Mouse (Mus musculus): ENCODE results near the gene Tomm22.
"Not testable (repeated sequence)": the region's sequence is repeated elsewhere in the genome, so short reads cannot be mapped to it uniquely, and the experiment has no call there.

Gene Tomm22

DNA sequence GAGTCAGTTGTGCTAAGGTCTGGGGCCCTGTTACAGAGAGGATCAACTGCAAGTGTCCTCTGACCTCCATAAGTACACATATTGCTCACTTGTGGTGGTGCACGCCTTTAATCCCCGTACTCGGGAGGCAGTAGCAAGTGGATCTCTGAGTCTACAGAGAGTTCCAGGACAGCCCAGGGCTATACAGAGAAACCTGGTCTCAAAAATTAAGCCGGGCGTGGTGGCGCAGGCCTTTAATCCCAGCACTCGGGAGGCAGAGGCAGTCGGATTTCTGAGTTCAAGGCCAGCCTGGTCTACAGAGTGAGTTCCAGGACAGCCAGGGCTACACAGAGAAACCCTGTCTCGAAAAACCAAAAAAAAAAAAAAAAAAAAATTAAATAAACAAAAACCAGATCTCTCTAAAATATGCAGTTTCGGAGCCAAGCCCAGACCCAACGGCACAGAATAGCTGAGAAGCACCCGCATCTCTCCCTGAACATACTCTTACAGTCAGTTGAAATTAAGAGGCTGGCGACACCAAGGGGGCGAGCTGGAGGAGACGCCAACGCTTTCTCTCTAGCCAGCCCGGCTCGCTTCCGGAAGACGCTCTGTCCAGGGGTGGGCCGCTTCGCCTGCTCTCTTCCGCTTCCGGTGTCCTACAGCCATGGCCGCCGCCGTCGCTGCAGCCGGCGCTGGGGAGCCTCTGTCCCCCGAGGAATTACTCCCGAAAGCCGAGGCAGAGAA, at the start of gene Tomm22:
Gene Tomm22 (plus strand): TSS at position 613 of the 723 bp plus-strand sequence.
- DNase-seq (ENCODE audit: low spot score in 2 of 2), result peak; percentile 71 to 86

DNA sequence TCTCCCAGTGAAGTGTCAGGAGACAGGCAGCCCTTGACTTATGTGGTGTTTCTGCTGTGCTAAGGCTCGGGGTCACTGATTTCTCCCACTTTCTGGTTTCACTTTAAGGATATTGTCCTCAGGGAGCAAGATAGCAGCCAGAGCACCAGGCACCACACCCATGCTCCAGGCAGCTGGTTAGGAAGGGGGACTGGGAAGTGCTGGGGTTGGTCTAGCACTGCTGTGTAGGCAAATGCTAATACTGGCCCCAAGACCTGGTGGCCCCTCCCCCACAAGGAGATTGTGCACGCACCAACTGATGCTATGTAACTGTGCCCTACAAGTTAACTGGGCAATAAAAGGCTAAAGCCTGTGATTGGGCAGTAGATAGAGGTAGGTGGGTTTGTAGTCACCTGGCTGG, 40.2 kb upstream of the Tomm22 start:
- DNase-seq (ENCODE audit: low spot score in 2 of 2), result no peak

DNA sequence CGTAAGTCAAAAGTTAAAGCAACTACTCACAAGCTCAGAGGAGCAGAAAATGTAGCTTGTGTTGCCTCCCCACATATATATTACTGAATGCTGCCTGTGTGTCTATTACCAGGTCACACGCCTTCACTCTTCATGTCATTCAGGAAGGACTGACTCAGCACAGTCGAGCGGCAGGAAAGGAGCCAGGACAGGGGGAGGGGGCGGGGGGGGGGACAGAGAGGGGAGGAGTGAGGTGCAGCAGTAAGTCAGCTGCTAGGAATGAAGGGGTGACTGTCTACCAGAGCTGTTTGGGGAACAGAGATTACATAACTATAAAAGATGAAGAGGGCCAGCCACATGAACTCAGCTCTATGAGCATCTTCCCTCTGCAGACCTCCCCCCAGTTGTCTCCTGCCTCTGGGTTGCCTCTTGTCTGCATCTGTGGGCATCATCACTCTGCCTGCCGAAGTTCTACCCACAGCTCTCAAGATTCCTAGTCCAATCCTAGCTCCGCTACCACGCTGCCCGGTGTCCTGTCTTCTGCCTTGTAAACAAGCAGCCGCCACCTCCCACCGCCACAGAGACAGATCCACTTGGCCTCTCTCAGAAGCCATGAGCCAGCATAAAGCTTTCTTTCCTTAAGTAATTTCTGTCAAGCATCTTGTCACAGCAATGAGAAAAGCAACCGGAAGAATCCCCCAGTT, 29.4 kb upstream of the Tomm22 start:
- DNase-seq (ENCODE audit: low spot score in 2 of 2), result peak in 1 of 2 experiments; percentile 41

- DNase-seq (ENCODE audit: low spot score in 2 of 2), result no peak
These were observed 25.2 kb upstream of the Tomm22 start for GRCm38 (mm10) chr15:79645483-79645882.

DNA sequence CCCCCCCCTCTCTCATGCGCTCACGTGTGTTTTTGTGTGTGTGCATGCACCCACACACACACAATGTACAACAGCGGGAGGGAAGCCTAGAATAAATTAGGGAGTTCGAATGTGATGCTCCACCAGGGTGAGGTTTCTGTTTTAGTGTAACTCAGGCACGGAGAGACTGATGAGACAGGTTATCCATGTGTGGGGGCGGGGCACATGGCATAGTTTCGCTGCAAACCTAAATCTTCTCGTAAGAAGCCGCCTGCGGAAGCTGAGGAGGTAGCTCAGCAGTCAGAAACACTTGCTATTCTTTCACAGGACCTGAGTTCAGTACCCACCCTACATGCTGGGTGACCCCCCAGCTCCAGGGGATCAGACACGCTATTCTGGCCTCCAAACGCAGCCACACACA, 22.5 kb upstream of the Tomm22 start:
- DNase-seq (ENCODE audit: low spot score in 2 of 2), result peak in 1 of 2 experiments; percentile 51

DNA sequence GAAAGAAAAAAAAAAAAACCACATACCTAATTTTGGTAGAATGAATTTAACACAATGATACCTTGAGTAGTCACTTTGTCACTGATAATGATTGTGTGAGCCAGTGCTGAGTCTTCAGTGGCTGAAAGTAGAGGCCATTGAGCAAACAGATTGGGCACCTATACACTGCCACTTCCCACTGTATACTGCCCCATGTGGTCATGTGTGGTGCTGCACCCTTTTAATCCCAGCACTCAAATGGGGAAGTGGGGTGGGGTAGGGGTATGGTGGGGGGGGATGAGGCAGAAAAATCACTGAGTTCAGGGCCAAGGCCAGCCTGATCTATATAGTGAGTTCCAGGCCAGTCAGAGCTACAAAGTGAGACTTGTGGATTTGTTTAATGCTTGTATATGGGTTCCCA, 20.1 kb upstream of the Tomm22 start:
- DNase-seq (ENCODE audit: low spot score in 2 of 2), result peak in 1 of 2 experiments; percentile 29

- no peak for DNase-seq (ENCODE audit: low spot score in 2 of 2)
These were observed 19.2 kb upstream of the Tomm22 start for GRCm38 (mm10) chr15:79651481-79651880.

- DNase-seq (ENCODE audit: low spot score in 2 of 2), result peak; percentile 55 to 64
These were observed 14.2 kb upstream of the Tomm22 start for GRCm38 (mm10) chr15:79656451-79656850.

DNA sequence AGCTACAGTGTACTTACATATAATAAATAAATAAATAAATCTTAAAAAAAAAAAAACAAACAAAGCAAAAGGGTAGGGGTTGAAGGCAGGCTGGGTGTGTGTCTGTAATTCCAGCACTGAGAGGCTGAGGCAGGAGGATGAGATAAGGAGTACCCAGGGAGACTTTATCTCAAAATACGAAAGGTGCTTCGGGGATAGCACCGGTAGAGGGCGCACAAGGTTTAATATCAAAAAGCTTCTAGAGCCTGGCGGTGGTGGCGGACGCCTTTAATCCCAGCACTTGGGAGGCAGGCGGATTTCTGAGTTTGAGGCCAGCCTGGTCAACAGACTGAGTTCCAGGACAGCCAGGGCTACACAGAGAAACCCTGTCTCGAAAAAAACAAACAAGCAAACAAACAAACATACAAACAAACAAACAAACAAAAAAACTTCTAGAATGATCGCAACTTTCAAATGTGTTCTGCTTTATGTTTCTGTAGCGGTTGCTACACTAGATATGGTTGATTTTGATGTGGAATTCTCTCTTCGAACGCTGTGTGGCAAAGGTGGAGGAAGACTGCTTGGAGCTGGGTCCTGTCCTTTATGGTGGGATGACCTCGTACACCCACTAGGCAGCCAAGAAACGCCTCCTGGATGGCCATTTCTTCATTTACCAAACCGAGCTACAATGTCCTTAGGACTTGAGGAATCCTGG, 12.7 kb upstream of the Tomm22 start:
- peak; percentile 53 to 93 for DNase-seq (ENCODE audit: low spot score in 2 of 2)

DNA sequence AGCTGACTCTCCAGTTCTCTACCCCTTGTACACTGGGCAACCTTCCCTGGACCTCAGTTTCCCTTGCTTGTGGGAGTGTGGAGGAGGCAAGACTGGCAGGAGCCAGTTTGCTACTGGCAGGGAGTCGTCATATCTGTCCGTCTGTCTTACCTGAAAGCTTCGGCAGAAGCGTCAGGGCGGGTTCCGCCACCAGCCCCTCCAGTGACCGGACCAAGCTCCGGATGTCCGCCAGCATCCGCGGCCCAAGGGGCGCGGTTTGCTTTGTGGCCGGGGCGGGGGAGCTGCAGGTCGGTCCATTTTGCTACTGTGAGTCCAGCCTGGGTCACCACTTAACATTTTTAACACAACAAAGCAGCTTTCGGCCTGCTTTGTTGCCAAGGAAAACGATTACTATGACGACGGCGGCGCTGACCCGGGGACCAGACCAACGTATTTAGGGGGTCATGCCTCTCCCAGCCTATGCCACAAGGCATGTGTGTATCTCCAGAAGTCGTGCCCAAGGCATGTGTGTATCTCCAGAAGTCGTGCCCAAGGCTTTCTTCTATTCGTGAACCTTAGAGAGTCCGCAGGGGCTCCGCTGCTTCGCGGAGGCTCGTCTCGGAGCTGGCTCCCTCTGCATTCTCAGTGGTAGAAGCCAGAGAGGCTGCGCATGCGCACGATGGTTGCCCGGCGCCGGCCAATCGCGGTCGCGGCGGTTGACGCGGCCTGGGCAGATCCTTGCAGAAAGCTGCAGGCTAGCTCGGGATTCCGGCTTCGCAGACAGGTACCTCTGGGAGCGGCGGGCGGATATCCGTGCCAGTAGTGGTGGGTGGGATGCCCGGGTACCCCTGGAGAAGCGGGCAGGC, 11.9 kb upstream of the Tomm22 start, which contains the start of the genes Fam227a and Cby1:
Gene Fam227a (minus strand): TSS at position 426 of the 845 bp plus-strand sequence.
Gene Cby1 (plus strand): TSS at position 669 of the 845 bp plus-strand sequence.
- DNase-seq (ENCODE audit: low spot score in 2 of 2), result peak; percentile 83 to 95

- DNase-seq (ENCODE audit: low spot score in 2 of 2), result no peak
These were observed 8.8 kb upstream of the Tomm22 start for GRCm38 (mm10) chr15:79661852-79662251.

GRCm38 (mm10) chr15:79664666-79665065, 6.0 kb upstream of the Tomm22 start:
- DNase-seq (ENCODE audit: low spot score in 2 of 2), result peak in 1 of 2 experiments; percentile 44

DNA sequence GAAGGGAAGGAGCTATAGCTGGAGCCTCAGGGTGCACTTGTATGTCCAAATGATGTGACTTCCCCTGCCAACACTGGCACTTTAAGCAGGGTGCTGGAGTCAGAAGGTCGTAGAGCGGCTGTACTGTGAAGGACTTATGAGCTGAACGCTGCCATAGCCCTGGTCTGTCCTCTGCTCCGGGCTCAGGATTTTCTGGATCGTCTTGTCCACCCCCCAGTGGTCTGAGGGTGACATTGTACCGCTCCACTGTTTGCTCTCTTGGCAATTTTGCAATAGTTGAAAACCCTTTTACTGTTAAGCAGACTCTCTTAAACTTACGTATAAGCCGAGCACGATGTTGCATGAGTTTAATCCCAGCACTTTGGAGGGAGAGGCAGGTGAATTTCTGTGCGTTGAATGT, 1.5 kb upstream of the Tomm22 start:
- no peak for DNase-seq (ENCODE audit: low spot score in 2 of 2)

GRCm38 (mm10) chr15:79670972-79671299, 275 bp downstream of the Tomm22 start:
- DNase-seq (ENCODE audit: low spot score in 2 of 2), result no peak

DNA sequence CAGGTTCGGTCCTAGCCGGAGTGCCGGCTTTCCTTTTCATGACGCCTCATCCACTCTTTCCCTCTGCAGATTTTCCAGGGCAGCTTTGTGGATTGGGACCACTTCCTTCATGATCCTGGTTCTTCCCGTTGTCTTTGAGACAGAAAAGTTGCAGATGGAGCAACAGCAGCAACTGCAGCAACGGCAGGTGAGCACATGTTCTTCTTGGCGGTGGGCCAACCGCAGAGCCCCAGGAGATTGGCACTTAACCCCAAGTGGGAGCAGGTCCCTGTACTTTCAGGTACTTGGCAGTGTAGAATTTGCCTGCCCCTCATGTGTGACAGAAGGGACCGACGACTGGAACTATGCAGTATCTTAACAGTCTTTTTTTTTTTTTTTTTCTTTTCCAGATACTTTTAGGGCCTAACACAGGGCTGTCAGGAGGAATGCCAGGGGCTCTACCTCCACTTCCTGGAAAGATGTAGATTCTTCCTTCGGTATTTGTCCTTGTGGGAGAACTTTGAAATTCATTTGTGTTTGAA, 1.2 kb downstream of the Tomm22 start:
- not testable (repeated sequence) for DNase-seq (ENCODE audit: low spot score in 2 of 2)

GRCm38 (mm10) chr15:79677936-79678335, 7.3 kb downstream of the Tomm22 start:
- no peak for DNase-seq (ENCODE audit: low spot score in 2 of 2)

GRCm38 (mm10) chr15:79681973-79682372, 11.3 kb downstream of the Tomm22 start:
- no peak for DNase-seq (ENCODE audit: low spot score in 2 of 2)

- DNase-seq (ENCODE audit: low spot score in 2 of 2), result no peak
These were observed 12.5 kb downstream of the Tomm22 start for GRCm38 (mm10) chr15:79683146-79683545.

GRCm38 (mm10) chr15:79683707-79684465, 13.2 kb downstream of the Tomm22 start:
- peak in 1 of 2 experiments; percentile 43 for DNase-seq (ENCODE audit: low spot score in 2 of 2)

DNA sequence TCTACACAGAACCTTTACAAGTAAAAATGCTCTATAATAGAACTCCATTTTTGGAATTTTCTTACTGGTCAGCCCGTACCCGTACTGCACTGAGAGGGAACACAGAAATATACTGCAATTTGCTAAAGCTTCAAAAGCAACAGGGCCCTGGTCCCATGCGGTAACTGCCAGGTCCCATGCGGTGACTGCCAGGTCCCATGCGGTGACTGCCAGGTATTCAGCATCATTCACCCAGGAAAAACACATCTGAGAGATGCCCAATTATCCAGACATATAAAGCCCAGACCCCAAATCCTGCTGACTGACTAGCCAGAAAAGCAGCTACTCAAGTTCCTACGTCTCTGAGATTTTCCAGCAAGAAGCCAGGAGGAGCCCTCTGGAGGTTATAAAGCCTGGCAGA, 14.0 kb downstream of the Tomm22 start:
- no peak for DNase-seq (ENCODE audit: low spot score in 2 of 2)

Data from left cerebral cortex, adult 9 months (tissue).